Mouse (Mus musculus) neural tube, embryonic 11.5 days (tissue): ENCODE measurements around the gene Olfr134. TPM values are rescaled to one million over a fixed set of nuclear protein-coding genes. Genes with fewer than 3 reads are reported as not detected.
"Not testable (repeated sequence)": the region's sequence is repeated elsewhere in the genome, so short reads cannot be mapped to it uniquely, and the experiment has no call there.

Source experiments
- ATAC-seq: fragments of 200-750 bp; cut with Nextera tagmentation; 2 replicates; pipeline ENCODE4 v1.8.0; 2017; ENCODE audit warnings: moderate number of reproducible peaks, mild to moderate bottlenecking, moderate TSS enrichment, moderate library complexity; ENCODE audit not compliant: insufficient read depth, low FRiP score, low TSS enrichment
- DNase-seq: peaks from one replicate; pipeline ENCODE4 v3.0.0-alpha.2; 2015; ENCODE audit warnings: low spot score
- H3K27ac ChIP-seq: fragments of 300-500 bp; sonication (generic); 2 replicates; pipeline ENCODE4 v1.5.1; 2014; ENCODE audit warnings: low read depth, mild to moderate bottlenecking, low read length
- H3K27me3 ChIP-seq: fragments of 300-500 bp; sonication (generic); 2 replicates; pipeline ENCODE4 v1.6.1; 2014; ENCODE audit warnings: mild to moderate bottlenecking, low read length, mixed read lengths; ENCODE audit not compliant: control insufficient read depth, insufficient read depth
- H3K36me3 ChIP-seq: fragments of 300-500 bp; sonication (generic); 2 replicates; pipeline ENCODE4 v1.6.1; 2014; ENCODE audit warnings: mild to moderate bottlenecking, low read length, moderate library complexity, mixed read lengths; ENCODE audit not compliant: control insufficient read depth, insufficient read depth
- H3K4me1 ChIP-seq: fragments of 300-500 bp; sonication (generic); 2 replicates; pipeline ENCODE4 v1.6.1; 2014; ENCODE audit warnings: low read length, mixed read lengths; ENCODE audit not compliant: control insufficient read depth, insufficient read depth
- H3K4me2 ChIP-seq: fragments of 300-500 bp; sonication (generic); 2 replicates; pipeline ENCODE4 v1.6.1; 2014; ENCODE audit warnings: low read depth, mild to moderate bottlenecking, moderate library complexity
- H3K4me3 ChIP-seq: fragments of 300-500 bp; sonication (generic); 2 replicates; pipeline ENCODE4 v1.5.1; 2014; ENCODE audit warnings: low read depth, low read length
- H3K9ac ChIP-seq: fragments of 300-500 bp; sonication (generic); 2 replicates; pipeline ENCODE4 v1.6.1; 2014; ENCODE audit warnings: mild to moderate bottlenecking, low read length
- H3K9me3 ChIP-seq: fragments of 300-500 bp; sonication (generic); 2 replicates; pipeline ENCODE4 v1.6.1; 2016; ENCODE audit warnings: low read length; ENCODE audit not compliant: control insufficient read depth
- WGBS: fragments of 180-500 bp; shearing (Covaris S2); extraction: QIAGEN DNeasy Blood & Tissue Kit; methylation state at CpG from one replicate; pipeline ENCODE4 v1.1.7; 2014; 5-methylcytosine and 5-hydroxymethylcytosine counted together
- polyA plus RNA-seq: library from polyadenylated mRNA; unstranded; fragments of >200 nt; fragmentation: Nextera tagmentation; extraction: Ambion mirVana; gene quantifications from 2 replicates; pipeline ENCODE4 v1.2.1, GENCODE M21; 2014

The Olfr134 gene
- polyA plus RNA-seq, result not detected in 2 replicates

- no peak within 1 kb of the TSS for H3K9ac ChIP-seq
- H3K4me2 ChIP-seq, result no peak within 1 kb of the TSS
- H3K4me3 ChIP-seq, result no peak within 1 kb of the TSS
- H3K36me3 ChIP-seq, result no peaks in the 10 kb centered on the region
- H3K27me3 ChIP-seq, result no peaks in the 10 kb centered on the region
- 74% methylated on average over 3 of the region's 3 CpGs for WGBS
- H3K9me3 ChIP-seq, result no peaks in the 10 kb centered on the region
- no peak within 1 kb of the TSS for H3K27ac ChIP-seq
- no peak for DNase-seq
- no peak for ATAC-seq
- no peaks in the 10 kb centered on the region for H3K4me1 ChIP-seq
Observed at GRCm38 (mm10) chr17:38171088-38171487, at the start of gene Olfr134. TSS of gene Olfr134 (plus strand) at chr17:38171388.

GRCm38 (mm10) chr17:38124199-38124598, 47.0 kb upstream of the Olfr134 start:
- H3K9me3 ChIP-seq, H3K4me2 ChIP-seq, DNase-seq, ATAC-seq, H3K27me3 ChIP-seq, H3K4me1 ChIP-seq, H3K27ac ChIP-seq, H3K4me3 ChIP-seq, H3K36me3 ChIP-seq, H3K9ac ChIP-seq: not testable (repeated sequence)
- 75% methylated on average over 1 of the region's 1 CpGs for WGBS

GRCm38 (mm10) chr17:38125371-38125770, 45.8 kb upstream of the Olfr134 start:
- not testable (repeated sequence) for H3K27ac ChIP-seq, DNase-seq, H3K4me3 ChIP-seq, H3K27me3 ChIP-seq, H3K4me1 ChIP-seq, H3K4me2 ChIP-seq, H3K9ac ChIP-seq, H3K36me3 ChIP-seq, H3K9me3 ChIP-seq, ATAC-seq
- 73% methylated on average over 3 of the region's 3 CpGs for WGBS

GRCm38 (mm10) chr17:38134426-38134825, 36.8 kb upstream of the Olfr134 start, which contains the start of gene Olfr132:
TSS of gene Olfr132 (minus strand) at chr17:38134526.
- WGBS, result 77% methylated on average over 1 of the region's 1 CpGs
- no peak within 1 kb of the TSS for H3K9ac ChIP-seq
- no peaks in the 10 kb centered on the region for H3K27me3 ChIP-seq
- no peak within 1 kb of the TSS for H3K4me2 ChIP-seq
- no peaks in the 10 kb centered on the region for H3K4me1 ChIP-seq
- no peaks in the 10 kb centered on the region for H3K36me3 ChIP-seq
- ATAC-seq (no peak), DNase-seq (no peak)
- H3K9me3 ChIP-seq, result no peaks in the 10 kb centered on the region
- H3K27ac ChIP-seq, result no peak within 1 kb of the TSS
- no peak within 1 kb of the TSS for H3K4me3 ChIP-seq

- no peaks in the 10 kb centered on the region for H3K27me3 ChIP-seq
- H3K36me3 ChIP-seq, result no peaks in the 10 kb centered on the region
- no peak within 1 kb of the TSS for H3K4me3 ChIP-seq
- H3K9me3 ChIP-seq, result no peaks in the 10 kb centered on the region
- 83% methylated on average over 2 of the region's 2 CpGs for WGBS
- no peak within 1 kb of the TSS for H3K27ac ChIP-seq
- no peak for ATAC-seq
- H3K4me2 ChIP-seq, result no peak within 1 kb of the TSS
- no peak within 1 kb of the TSS for H3K9ac ChIP-seq
- no peaks in the 10 kb centered on the region for H3K4me1 ChIP-seq
- DNase-seq, result no peak
Observed at GRCm38 (mm10) chr17:38144981-38145380, 26.2 kb upstream of the Olfr134 start, which contains the start of gene Olfr133. TSS of gene Olfr133 (plus strand) at chr17:38145281.

- H3K4me1 ChIP-seq, result no peaks in the 10 kb centered on the region
- H3K36me3 ChIP-seq, result no peaks in the 10 kb centered on the region
- DNase-seq (no peak), ATAC-seq (no peak)
- no peak within 1 kb of the TSS for H3K4me3 ChIP-seq
- no peak within 1 kb of the TSS for H3K4me2 ChIP-seq
- H3K27me3 ChIP-seq, result no peaks in the 10 kb centered on the region
- H3K9ac ChIP-seq, result no peak within 1 kb of the TSS
- no peaks in the 10 kb centered on the region; the same call in 1 of the 2 replicates for H3K9me3 ChIP-seq
- 84% methylated on average over 1 of the region's 1 CpGs for WGBS
- no peak within 1 kb of the TSS for H3K27ac ChIP-seq
Observed at GRCm38 (mm10) chr17:38204035-38204434, 32.8 kb downstream of the Olfr134 start, which contains the start of gene Olfr135. TSS of gene Olfr135 (plus strand) at chr17:38204335.

Other genes with a start within 250 kb of the Olfr134 start
- gene Olfr761, start 218.3 kb upstream of the Olfr134 start, polyA plus RNA-seq, result not detected in 2 replicates
- not detected in 2 replicates for gene Olfr129, start 111.3 kb upstream of the Olfr134 start, polyA plus RNA-seq
- not detected in 2 replicates for gene Olfr130, start 107.5 kb upstream of the Olfr134 start, polyA plus RNA-seq
- not detected in 2 replicates for gene Olfr131, start 82.7 kb upstream of the Olfr134 start, polyA plus RNA-seq
- not detected in 2 replicates for gene Olfr132, start 36.9 kb upstream of the Olfr134 start, polyA plus RNA-seq
- not detected in 2 replicates for gene Olfr133, start 26.1 kb upstream of the Olfr134 start, polyA plus RNA-seq
- not detected in 2 replicates for gene Olfr135, start 32.9 kb downstream of the Olfr134 start, polyA plus RNA-seq
- not detected in 2 replicates for gene Olfr138, start 89.6 kb downstream of the Olfr134 start, polyA plus RNA-seq
- not detected in 2 replicates for gene Olfr137, start 136.2 kb downstream of the Olfr134 start, polyA plus RNA-seq
- gene Olfr136, start 158.4 kb downstream of the Olfr134 start, polyA plus RNA-seq, result not detected in 2 replicates
- gene Esp36, start 248.8 kb downstream of the Olfr134 start, polyA plus RNA-seq, result not detected in 2 replicates